Mouse (Mus musculus) heart, adult 9 months (tissue): Measurements from ENCODE around the gene Nup210.
"Not testable (repeated sequence)": the region's sequence is repeated elsewhere in the genome, so short reads cannot be mapped to it uniquely, and the experiment has no call there.

Experiments
- DNase-seq, 2 experiments: peaks; one replicate each; pipeline ENCODE4 v3.0.0; 2022; ENCODE audit warnings: low spot score in 2 of 2

Nup210 gene

DNA sequence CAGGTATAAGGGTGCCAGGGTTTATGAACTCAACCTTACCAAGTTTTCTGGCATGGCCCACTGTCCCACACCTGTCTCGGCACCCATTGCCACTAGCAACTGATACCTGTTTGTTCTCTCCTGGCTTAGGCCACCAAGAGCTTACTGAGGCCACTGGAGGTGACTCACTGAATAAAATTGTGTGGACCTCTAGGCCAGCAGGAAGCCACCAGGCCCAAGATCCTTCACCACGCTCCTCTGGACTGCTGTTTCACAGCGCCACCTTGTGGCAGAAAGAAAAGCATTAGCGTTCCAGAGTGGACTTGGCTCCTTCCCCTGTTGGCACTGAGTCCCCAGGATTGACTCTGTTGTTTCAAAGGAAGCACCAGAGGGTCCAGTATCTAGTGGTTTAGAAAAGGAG lies 23.2 kb upstream of the Nup210 start:
- peak; percentile 34 to 57 for DNase-seq

DNA sequence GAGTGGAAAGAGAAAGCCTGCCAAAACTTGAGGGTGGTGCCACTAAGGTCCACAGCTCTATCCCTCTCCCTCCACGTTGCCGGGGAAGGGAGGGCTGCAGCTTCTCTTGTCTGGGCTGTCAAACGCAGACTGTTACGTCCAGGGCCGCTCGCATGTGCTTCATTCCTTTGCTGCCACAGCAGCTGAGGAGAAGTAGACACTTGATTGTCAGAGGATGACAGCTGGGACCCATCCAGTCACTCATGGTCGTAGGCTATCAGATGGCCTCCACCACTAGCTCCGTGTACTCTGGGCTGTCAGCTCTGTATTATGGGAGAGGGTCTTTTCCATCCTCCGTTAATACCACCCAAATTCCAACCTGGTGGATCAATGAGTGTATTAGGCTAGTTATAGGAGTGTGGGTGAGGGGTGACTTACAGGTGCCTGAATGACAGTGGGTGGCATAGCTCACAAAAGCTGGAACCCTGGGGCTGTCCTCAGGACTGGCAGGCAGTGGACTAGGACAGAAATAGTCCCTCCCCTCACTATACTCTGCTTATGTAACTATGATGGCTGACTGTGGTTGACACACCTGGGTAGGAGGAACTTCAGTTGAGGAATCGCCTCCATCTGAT lies 20.8 kb upstream of the Nup210 start:
- DNase-seq = no peak

DNA sequence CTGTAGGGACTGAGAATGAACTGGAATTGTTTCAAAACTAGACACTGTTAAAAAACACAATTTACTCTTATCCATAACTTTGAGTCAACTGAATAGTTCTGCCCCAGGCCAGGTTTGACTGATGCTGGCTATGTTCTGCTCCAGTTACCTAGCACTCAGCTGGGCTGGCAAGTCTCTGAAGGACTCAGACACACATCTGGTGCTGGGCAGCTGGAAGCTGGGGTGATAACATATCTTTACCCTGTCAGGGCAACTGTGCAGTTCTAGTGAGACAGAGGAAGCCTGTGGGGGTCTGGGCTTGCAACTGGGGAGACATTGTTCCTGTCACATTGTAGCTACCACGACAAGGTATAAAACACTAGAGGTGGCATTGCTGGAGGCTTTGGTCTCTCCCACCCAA lies 14.2 kb upstream of the Nup210 start:
- no peak for DNase-seq

DNA sequence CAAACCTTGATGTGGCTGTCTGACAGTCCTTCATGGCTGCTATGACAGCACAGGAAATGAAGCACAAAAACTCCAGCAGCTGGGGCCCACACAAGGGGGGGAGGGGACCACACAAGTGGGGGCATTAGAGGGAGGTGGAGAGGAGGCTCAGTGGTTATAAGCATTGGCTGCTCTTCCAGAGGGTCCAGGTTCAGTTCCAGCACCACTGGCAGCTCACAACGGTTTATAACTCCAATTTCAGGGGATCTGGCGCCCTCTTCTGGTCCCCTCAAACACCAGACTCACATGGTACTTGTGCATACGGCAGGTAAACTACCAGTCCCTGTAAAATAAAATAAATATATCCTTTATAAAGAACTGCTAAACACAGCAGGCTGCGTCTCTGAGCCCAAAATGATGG lies 12.4 kb upstream of the Nup210 start:
- DNase-seq = no peak

DNA sequence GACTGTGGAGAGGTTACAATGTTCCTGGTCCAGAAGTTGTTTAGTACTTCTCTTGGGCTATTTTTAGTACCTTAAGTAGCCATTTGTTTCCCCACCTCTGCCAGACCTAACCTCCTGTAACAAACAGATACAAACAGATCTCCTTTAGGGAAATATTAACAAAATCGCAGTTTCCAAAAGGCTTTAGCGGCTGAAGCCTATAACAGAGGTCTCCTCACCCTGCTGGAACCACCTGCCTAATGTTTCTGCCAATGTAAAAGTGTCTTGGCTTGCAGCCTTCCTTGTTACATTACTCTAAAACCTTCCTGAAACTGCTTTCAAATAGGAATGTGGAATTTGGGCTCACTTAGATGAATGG lies 8.6 kb upstream of the Nup210 start:
- DNase-seq = no peak

DNA sequence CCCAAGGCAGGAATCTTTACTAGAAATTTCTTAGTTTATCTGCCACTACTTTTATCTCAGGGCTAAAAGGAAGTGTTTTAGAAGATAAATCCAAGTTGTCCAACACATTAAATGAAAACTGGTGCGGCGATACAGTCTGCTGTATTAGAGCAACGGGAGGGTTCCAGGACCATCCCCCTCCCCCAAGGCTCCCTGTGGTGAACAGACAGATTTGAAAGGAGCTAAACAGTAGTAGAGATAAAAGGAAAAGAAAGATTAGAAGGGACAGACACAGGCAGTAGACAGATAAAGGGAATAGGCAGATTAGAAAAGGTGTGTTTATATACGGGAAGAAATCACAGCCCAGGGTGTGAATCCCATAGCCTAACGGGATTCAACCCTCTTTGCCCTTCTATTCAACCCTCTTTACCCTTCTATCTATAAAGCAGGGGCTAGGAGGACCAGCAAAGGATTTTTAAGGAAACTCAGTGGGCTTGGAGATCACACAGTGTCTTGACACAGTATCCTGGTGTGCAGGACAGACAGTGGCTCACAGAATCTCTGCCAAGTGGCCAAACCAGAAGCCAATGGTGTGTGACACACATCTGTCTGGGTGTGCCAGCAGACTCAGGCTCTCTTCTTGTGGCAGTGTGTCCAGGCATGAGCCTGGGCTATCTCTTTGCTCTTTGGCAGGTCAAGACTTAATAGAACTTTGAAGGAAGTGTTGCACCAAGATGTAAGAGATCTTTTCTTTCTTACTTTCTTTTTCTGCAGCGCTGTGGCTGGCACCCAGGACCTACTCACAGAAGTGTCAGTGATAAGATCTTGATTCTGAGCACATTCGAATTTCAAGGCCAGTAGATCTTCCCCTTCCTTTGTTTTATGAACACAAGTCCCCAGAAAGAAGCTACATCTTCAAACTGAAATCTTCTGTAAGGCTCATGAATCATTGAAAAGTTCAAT lies 7.9 kb upstream of the Nup210 start:
- DNase-seq = no peak

DNA sequence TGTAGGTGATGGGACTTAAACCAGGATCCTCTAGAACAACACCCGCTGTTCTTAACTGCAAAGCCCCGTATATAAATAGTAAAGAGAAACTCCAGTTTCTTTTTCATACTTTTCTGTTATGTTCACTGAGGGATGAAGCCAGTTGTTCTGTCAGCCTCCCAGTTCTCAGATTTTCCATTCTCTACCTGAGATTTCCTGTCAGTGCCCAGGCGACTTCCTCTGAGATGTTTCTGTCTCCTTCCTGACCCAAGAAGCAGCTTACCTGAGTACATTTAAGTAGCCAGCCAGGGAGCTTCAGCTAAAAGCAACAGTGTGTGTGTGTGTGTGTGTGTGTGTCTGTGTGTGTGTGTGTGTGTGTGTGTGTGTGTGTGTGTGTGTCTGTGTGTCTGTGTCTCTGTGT lies 6.8 kb upstream of the Nup210 start:
- DNase-seq = no peak

DNA sequence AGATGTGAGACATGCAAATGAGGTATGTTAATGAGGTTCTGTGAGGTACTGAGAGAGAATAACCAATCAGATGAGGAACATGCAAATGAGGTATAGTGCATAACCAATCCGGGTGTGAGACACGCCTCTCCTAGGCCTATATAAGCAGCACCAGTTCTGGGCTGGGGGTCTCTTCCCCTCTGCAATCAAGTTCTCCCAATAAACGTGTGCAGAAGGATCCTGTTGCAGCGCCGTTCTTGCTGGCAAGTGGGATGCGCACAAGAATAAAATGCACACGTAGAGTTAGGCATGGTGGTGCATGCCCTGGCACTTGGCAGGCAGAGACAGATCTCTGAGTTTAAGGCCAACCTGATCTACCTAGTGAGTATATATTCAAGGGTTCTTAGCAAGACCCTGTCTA lies 4.5 kb upstream of the Nup210 start:
- not testable (repeated sequence) for DNase-seq

DNA sequence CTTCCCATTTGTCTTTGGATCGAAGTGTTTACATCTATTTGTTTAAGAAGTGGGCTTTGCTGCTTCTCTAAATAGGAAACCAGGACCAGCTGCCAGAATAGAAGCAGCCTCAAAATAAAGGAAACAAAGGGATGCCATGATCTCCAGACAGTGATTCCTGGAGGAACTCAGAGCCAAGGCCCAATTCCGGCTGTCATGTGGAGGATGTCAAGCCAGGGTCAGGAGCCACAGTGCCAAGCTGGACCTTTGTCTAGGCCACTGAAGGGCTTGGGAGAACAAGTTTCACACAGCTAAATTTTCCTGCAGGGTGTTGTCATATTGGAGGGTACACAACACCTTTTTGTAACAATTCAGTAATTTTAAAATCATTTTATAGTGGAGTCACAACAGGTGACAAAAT lies 3.6 kb upstream of the Nup210 start:
- DNase-seq = no peak

DNA sequence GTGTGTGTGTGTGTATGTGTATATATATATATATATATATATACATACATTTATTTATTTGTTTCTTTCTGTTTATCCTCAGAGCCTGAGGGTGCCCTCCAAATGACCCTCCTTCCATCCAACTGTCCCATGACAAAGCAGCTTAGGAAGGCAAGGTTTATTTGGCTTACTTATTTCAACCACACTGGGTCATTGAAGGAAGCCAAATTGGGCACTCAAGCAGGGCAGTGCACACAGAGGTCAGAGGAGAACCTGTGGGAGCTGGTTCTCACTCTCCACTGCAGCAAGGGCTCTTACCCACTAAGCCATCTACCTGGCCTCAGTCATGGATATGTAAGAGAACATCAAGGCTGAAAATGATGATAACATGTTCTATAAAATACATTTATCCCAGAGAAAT lies 1.9 kb upstream of the Nup210 start:
- DNase-seq = no peak

DNA sequence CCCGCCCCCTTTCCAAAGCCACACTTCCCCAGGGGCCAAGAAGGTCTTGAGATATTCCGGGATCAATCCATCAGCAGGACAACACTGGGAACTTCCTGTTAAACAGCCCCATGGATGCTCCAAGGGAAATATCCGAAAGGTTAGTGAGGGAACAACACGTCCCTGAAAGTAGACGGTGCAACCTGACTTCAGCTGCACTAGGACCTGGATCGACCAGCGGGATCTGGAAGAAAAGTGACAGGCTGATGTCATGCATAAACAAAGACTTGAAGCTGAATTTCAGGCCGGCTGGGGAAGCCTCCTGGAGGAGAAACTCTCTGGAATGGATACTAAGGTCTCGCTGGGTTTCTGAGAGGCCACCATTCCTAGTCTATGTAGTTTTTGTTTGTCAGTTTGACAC lies 520 bp upstream of the Nup210 start:
- DNase-seq = no peak

DNA sequence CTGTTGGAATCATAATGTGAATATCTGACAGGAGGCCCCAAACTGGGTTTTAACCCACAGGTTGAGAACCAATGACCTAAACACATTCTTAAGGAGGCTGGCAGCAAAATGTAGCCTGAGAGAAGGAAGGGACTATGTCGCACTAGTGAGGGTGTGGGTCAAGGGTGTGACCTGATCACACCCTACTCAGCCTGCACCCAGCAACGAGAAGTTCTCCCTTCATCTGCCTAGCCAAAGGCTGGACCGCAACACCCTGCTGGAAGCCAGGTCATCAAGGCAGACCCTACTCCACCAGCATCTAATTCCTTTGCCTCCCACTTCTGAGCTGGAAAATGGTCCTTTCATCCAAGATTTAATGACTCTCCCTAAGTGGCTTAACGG lies 776 bp downstream of the Nup210 start:
- DNase-seq = peak in 1 of 2 experiments; percentile 3

DNA sequence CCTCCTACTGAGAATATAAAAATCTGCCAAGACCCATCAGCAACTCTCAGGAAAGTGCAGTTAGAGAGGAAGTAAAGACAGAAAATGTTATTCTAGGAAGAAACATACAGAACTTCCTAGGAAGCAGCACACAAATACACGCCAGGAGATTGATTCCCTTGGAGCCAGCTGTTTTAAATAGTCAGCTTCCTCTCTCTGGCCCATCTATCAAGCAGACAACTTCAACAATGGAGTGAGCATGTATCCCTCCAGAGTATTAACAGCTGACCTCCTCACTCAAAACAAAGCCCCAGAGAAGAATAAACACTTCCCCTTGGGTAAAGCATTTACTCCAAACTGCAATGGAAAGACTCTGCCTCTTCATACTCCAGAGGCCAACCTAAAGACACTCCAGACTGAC lies 1.5 kb downstream of the Nup210 start:
- DNase-seq = no peak

DNA sequence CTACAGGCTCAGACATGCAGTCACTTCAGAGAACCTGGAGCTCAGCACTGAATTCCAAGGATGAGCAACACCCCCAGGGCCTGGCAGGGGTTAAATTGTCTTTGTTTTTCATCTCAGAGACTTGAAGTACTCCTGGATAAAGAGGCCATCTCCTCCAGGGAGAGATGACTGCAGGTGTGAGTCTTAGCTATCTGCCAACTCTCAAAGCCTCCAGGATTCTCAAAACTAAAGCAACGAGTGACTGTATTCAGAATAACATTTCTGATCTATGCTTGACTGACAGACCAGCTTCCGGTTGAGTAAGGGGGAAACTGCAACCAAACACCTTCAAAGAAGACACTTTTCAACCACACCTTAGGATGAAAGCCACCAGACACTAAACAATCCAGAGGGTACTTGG lies 1.9 kb downstream of the Nup210 start:
- no peak for DNase-seq

DNA sequence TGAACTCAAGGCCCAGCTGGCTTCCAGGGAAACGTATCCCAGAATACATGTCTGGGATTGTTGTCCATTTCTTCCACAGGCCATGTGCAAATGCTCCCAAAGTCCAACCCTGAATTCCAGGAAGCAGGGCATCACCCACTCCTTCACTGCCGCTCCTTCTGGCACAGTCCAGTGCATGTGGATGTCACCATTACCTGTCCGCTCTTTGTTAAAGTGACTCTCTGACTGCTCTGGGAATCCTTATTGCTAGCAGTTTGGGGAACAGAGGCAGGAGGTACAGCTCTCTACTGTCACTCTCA lies 4.7 kb downstream of the Nup210 start:
- DNase-seq = no peak

DNA sequence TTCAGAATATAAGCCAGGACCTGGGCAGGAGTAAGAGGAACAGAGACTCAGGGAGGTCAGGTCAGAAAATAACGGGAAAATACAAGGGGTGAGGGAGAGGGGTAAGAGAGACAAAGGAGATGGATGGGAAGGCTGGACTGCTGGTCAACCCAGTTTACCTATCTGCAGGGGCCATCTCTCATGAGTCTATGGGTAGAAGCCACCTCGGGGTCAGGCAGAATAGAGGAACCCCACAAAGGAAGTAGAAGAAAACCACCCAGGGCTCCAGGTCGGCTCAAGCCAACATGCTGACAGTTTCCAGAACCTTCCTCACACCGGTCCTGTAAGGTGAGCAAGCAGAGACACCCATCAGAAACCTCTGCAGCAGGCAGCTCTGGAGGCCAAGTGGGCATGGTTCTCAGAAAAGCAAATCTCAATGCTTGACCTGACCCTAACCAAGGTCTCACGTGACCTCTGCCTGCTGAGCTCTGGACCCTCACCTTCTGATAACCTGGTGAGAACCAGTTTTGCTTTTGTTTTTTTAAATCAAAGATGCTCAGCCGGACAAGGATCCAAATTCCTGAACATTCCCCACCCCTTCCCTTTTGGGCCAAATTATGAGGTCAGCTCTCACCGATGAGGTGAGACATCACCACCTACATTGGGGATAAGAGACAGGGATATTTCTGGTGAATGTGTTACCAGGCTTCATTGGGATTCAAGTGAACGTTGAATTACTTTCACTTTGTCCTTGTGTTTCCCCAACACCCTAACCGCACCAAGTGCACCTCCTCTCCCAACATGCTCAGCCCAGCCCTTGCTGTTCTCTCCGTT lies 5.3 kb downstream of the Nup210 start:
- DNase-seq = no peak

DNA sequence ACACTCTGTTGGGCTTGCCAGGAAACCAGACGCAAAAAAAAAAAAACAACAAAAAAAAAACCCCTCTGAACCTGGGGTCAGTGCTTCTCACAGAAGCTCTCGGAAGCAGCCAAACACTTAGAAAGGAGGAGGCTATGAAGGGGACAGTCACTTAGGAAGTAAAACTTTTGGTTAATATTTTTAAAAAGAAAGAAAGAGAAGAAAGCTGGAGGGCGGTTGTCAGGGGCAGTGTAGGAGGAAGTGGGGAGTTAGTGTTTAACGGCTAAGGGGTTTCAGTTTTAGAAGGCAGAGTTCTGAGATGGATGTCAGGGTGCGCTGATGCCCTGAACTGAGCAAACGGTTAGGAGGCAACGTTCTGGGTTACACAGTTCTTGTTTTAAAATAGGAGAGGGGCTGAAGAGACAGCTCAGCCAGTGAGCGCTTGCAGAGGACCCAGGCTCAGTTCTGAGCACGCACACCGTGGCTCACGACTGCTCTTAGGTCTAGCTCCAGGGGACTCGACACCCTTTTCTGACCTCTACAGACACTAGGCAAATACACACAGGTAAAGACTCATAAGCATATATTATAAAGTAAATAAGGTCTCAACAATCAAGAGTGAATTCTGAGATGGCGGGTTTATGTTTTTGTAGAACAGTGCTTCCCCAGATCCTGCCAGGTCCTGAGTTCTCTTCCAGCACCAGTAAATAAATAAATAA lies 6.2 kb downstream of the Nup210 start:
- no peak for DNase-seq

DNA sequence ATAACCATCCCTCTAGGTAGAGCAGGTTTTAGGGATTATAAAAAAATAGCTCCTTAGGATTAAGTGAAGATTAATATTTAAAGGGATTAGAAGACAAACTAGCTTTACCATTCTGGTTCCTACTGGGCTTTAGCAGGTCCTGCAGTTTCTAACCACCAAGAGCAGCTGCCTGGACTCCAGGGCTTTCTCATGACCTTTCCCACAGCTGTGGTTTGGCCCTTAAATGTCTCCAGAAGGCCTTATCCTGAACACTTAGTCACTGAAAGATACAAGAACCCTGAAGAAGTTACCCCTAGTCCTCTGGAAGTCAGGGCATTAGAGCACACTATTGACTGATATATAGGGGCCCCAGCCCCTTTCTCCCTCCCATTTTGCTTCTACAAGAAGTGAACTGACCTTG lies 7.1 kb downstream of the Nup210 start:
- peak in 1 of 2 experiments; percentile 28 for DNase-seq

DNA sequence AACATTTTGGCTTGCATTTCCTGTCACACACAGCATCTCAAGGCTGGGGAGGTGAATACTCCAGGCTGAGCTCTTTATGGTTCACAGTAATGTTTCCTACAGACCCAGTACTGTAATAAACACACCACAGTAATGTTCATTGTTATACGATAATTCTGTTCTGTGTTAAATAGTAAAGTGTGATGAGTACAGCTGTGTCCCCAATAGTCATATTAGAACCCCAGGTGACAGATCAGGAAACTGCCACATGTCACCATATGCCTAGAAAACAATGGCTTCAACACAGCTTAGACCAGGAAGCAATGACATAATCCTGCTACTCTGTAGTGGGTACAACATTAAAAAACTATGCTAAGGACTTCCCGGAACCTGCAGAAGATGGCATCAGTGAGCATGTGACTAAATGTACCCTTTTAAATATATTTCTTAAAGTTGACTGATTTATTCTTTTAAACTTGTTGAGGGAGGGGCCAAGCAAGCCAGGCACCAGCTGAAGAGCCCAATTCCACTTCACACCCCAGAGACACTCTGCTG lies 7.6 kb downstream of the Nup210 start:
- DNase-seq = no peak

DNA sequence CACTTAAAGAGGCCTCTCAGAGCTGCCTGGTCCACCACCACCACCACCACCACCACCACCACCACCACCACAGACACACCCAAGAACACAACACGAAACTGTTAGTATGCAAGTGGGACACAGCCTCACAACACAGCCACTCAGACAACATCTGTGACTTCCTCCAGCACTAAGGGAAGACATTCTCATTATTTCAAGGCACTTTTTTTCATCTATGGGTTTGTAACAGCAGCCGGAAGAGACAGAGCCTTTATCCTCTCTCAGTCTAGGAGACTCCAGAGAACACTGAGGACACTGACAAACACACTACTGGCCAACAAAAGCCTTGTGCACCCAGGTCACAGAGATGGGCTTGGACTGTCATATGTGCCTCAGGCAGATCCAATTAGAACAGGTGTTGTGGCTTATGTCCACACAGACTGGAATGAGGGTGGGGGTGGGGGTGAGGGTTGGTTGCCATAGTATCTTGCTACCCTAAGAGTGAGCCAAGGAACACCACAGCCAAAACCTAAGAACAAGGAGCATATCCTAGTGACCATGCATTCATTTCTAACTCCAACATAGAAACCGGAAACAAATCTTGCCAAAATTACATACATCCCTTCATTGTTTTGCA lies 8.2 kb downstream of the Nup210 start:
- no peak for DNase-seq

DNA sequence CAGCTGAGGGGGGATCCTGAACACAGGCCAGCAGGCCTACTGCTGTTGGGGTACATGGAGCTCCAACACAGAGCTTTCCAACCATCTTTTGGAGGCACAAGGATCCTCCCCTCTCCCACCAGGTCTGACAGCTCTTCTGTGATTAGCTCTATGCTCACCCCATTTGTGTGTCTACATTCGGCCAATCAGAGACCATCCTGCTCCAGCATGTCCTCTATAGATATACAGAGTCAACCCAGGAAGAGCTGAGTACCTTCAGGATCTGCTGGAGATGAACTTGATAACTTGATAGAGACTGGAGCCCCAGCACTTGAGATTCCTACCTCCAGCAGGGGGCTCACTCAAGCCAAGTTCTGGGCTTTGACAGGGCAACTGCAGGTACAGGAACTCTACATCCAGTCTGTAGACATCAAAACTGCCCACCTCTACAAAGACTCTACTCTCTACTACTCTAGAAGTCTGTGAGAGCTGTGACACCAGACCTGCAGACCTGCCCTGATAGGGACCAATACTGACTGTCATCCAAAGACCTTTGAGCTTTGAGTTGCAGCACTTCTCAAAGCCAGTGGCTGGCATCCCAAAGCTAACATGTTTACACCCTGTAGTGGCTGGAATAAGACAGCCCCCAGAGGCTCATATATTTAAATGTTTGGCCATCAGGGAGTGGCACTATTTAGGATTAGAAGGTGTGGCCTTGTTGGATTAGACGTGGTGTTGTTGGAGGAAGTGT lies 11.1 kb downstream of the Nup210 start:
- DNase-seq = no peak
